Mouse (Mus musculus): ENCODE data around the gene Thbd. TPM values are rescaled to one million over a fixed set of nuclear protein-coding genes. Genes with fewer than 3 reads are reported as not detected.

Thbd gene
- polyA plus RNA-seq, 1 experiment from 2014 or later = 8.8 TPM

DNA sequence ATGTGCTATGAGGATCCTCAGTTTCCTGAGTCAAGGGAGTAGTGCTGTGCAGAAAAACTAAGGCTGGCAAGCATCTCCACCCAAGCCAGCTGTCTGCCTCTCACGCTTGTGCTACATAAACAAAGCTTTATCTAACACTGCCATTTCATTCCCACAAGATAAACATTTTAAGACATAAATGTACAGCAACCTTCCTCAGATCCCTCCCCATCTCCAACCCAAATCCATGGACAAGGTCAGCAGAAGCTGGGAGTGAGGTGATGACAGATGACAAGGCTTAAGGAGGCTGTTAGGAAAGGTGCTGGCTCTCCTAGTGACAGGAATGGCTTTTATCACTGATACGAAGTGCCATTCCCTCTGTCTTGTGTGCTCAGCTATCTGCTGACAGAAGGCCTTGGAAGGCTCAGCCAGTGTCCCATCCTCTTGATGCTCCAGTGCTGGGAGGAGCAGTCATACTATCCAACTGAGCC lies 34.4 kb downstream of the Thbd start:
- Histone ChIP-seq H3K27ac (no peak overlapping the region), H3K36me3 (no peaks in the 10 kb centered on the region), H3K4me1 (replicated peaks) (no peaks in the 10 kb centered on the region), H3K9ac (no peak overlapping the region), H3K27me3 (no peaks in the 10 kb centered on the region), H3K4me2 (no peak overlapping the region), H3K4me3 (no peak overlapping the region), H3K9me3 (no peaks in the 10 kb centered on the region)
- ATAC-seq (ENCODE audit: low FRiP score) = no peak
- WGBS = 81% methylated on average over 2 of the region's 2 CpGs

DNA sequence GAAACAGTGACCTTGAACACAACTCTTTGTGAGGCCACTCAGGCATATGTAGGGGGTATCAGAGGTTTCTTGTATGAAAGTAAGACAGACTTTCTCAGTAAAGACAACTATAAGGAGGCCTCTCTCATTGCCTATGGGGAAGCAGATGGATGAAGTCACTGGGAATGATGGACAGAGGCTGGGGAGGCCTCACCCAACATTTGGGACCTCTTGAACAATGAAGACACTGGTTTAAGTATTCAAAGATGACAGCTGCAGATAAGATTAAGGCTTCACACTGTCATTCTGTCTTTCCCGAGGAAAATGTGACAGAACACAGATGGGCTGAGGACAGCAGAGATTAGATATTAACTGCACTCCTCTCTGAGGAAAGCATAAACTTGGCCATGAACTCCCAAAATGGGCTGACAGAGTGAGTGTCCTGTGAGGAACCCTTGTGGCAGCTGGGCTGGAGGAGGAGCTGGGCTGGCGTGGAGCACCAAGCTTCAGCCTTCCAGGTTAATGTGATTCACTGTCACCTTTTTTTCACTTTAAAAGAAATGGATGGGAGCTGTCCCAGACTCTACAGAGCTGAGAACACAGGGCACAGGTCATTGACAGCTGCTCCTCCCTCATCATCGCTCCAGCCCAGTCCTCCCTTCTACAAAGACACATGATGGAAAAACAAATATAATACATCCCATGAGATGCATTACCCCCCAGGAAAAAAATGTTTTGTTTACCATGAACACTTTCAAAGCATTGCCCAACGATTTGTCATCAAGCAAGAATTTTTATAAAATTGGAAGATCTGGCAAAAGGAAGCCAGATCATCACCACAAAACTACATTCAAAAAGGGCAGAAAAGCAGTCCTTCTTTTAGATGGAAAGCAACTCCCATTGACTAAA lies 36.0 kb downstream of the Thbd start:
- Histone ChIP-seq H3K9me3 (no peaks in the 10 kb centered on the region), H3K9ac (no peak overlapping the region), H3K4me2 (no peak overlapping the region), H3K4me1 (replicated peaks) (no peaks in the 10 kb centered on the region), H3K36me3 (no peaks in the 10 kb centered on the region), H3K27ac (no peak overlapping the region), H3K27me3 (no peaks in the 10 kb centered on the region), H3K4me3 (no peak overlapping the region)
- no peak for ATAC-seq (ENCODE audit: low FRiP score)
- 77% methylated on average over 4 of the region's 4 CpGs for WGBS

DNA sequence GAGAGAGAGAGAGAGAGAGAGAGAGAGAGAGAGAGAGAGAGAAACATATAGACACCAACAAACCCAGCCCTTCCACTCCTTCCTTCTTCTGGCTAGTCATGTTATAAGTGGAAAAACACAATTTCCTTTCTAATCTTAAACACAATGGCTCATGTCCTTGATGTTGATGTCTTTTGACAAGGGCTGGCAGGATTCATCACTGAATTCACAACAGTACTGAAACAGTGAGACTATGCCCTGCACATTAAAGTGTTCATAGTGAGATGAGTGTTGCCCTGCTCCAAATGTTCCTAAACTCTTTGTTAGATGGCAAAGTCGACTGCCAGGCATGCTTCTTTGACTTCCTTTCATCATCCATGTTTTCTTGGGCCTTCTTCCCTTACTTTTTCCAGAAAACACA lies 42.8 kb downstream of the Thbd start:
- no peak overlapping the region for H3K9ac ChIP-seq
- no peaks in the 10 kb centered on the region for H3K4me1 ChIP-seq (replicated peaks)
- H3K27me3 ChIP-seq = no peaks in the 10 kb centered on the region
- H3K9me3 ChIP-seq = no peaks in the 10 kb centered on the region
- H3K4me3 ChIP-seq = no peak overlapping the region
- no peak overlapping the region for H3K4me2 ChIP-seq
- no peaks in the 10 kb centered on the region for H3K36me3 ChIP-seq
- no peak for ATAC-seq (ENCODE audit: low FRiP score)
- no peak overlapping the region for H3K27ac ChIP-seq
- WGBS = 51% methylated on average over 1 of the region's 1 CpGs

DNA sequence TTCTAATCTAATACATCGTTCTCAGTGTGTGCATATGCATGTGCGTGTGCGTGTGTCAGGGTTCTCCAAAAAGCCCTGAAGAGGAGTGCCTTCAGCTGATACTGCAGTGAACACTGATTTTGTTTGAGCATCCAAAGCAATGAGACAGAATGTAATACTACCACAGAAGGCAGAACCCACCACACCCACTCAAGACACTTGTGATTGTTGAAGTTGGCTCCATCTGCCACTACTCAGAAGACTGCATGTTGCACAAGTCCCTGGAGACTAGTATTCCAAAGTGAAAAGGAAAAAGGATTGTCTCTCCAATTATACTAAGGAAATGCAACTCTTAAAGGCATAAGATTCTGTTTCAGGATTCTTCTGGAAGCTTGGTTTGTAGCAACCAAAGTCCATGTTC lies 43.5 kb downstream of the Thbd start:
- no peaks in the 10 kb centered on the region for H3K27me3 ChIP-seq
- H3K9ac ChIP-seq = no peak overlapping the region
- no peaks in the 10 kb centered on the region for H3K36me3 ChIP-seq
- ATAC-seq (ENCODE audit: low FRiP score) = no peak
- no peak overlapping the region for H3K4me3 ChIP-seq
- no peak overlapping the region for H3K4me2 ChIP-seq
- WGBS = 95% methylated on average over 3 of the region's 3 CpGs
- H3K4me1 ChIP-seq (replicated peaks) = no peaks in the 10 kb centered on the region
- H3K9me3 ChIP-seq = no peaks in the 10 kb centered on the region
- no peak overlapping the region for H3K27ac ChIP-seq

DNA sequence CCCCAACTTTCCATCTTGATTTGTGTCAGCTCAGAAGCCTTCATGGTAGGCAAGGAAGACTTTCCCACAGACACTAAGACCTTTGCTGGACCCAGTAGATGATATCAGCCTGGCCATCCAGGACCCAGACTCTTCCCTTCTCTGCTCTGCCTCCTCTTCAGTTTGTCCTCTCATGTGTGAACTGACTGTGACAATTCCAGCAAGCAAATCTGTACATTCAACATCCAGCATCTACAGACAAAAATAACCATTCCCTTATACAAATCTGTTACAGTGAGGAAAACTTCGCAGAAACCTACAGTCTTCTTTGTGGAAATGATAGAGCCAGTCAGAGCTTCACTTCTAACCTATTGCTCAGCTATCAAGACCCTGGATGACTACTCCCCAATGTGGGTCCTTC lies 50.8 kb downstream of the Thbd start:
- H3K4me1 ChIP-seq (replicated peaks) = no peaks in the 10 kb centered on the region
- no peak for ATAC-seq (ENCODE audit: low FRiP score)
- no peaks in the 10 kb centered on the region for H3K36me3 ChIP-seq
- H3K27ac ChIP-seq = no peak overlapping the region
- H3K27me3 ChIP-seq = no peaks in the 10 kb centered on the region
- H3K9me3 ChIP-seq = no peaks in the 10 kb centered on the region
- 81% methylated on average over 1 of the region's 1 CpGs for WGBS
- H3K9ac ChIP-seq = no peak overlapping the region
- no peak overlapping the region for H3K4me3 ChIP-seq
- H3K4me2 ChIP-seq = no peak overlapping the region

Other genes with a start within 250 kb of the Thbd start
- 2.1 and 2.5 TPM in 2 replicates for gene Sstr4, start 12.8 kb downstream of the Thbd start, polyA plus RNA-seq (2015; fragmentation: Nextera tagmentation; extraction: Ambion mirVana)
- gene Cd93, start 35.4 kb upstream of the Thbd start, polyA plus RNA-seq (2015; fragmentation: Nextera tagmentation; extraction: Ambion mirVana) = 7.4 and 8.2 TPM in 2 replicates